Mouse (Mus musculus): ENCODE results near the gene Myh9. TPM values are rescaled to one million over a fixed set of nuclear protein-coding genes. Genes with fewer than 3 reads are reported as not detected.
"Not testable (repeated sequence)": the region's sequence is repeated elsewhere in the genome, so short reads cannot be mapped to it uniquely, and the experiment has no call there.

The Myh9 gene
- total RNA-seq, 4 experiments from 2014 or later = 72.5 to 127 (median 97.2) TPM

- DNase-seq (ENCODE audit: low spot score) = not testable (repeated sequence)
These were observed 25.4 kb upstream of the Myh9 start for GRCm38 (mm10) chr15:77867231-77867968.

- DNase-seq (ENCODE audit: low spot score) = no peak
These were observed 24.7 kb upstream of the Myh9 start for GRCm38 (mm10) chr15:77866583-77867220.

- no peak for DNase-seq (ENCODE audit: low spot score)
These were observed 22.2 kb upstream of the Myh9 start for GRCm38 (mm10) chr15:77864063-77864758.

- DNase-seq (ENCODE audit: low spot score) = no peak
These were observed 21.3 kb upstream of the Myh9 start for GRCm38 (mm10) chr15:77862991-77863972.

- DNase-seq (ENCODE audit: low spot score) = no peak
These were observed 18.2 kb upstream of the Myh9 start for GRCm38 (mm10) chr15:77860081-77860665.

- DNase-seq (ENCODE audit: low spot score) = no peak
These were observed 15.7 kb upstream of the Myh9 start for GRCm38 (mm10) chr15:77857662-77858156.

- DNase-seq (ENCODE audit: low spot score) = peak; percentile 72
These were observed 14.6 kb upstream of the Myh9 start for GRCm38 (mm10) chr15:77856541-77856940.

GRCm38 (mm10) chr15:77855301-77855700 lies 13.3 kb upstream of the Myh9 start:
- DNase-seq (ENCODE audit: low spot score) = no peak

- DNase-seq (ENCODE audit: low spot score) = no peak
These were observed 10.0 kb upstream of the Myh9 start for GRCm38 (mm10) chr15:77852001-77852400.

- DNase-seq (ENCODE audit: low spot score) = no peak
These were observed 9.2 kb upstream of the Myh9 start for GRCm38 (mm10) chr15:77851136-77851535.

GRCm38 (mm10) chr15:77849572-77850229 lies 7.7 kb upstream of the Myh9 start:
- no peak for DNase-seq (ENCODE audit: low spot score)

GRCm38 (mm10) chr15:77849039-77849436 lies 7.1 kb upstream of the Myh9 start:
- no peak for DNase-seq (ENCODE audit: low spot score)

- no peak for DNase-seq (ENCODE audit: low spot score)
These were observed 6.6 kb upstream of the Myh9 start for GRCm38 (mm10) chr15:77848415-77849038.

- no peak for DNase-seq (ENCODE audit: low spot score)
These were observed 5.9 kb upstream of the Myh9 start for GRCm38 (mm10) chr15:77847826-77848225.

- no peak for DNase-seq (ENCODE audit: low spot score)
These were observed 5.1 kb upstream of the Myh9 start for GRCm38 (mm10) chr15:77847108-77847507.

- DNase-seq (ENCODE audit: low spot score) = not testable (repeated sequence)
These were observed 4.1 kb upstream of the Myh9 start for GRCm38 (mm10) chr15:77845931-77846595.

- no peak for DNase-seq (ENCODE audit: low spot score)
These were observed 3.1 kb upstream of the Myh9 start for GRCm38 (mm10) chr15:77844955-77845635.

- DNase-seq (ENCODE audit: low spot score) = no peak
These were observed 2.1 kb upstream of the Myh9 start for GRCm38 (mm10) chr15:77844048-77844447.

All from heart, adult 8-10 months (tissue).